Mouse (Mus musculus) CD4-positive, CD25-positive, alpha-beta regulatory T cell, adult 9 weeks (primary cell): ENCODE results near the gene Arntl. TPM values are rescaled to one million over a fixed set of nuclear protein-coding genes. Genes with fewer than 3 reads are reported as not detected.

Experiments
- polyA plus RNA-seq: library from polyadenylated mRNA; unstranded; fragments of 100-300 nt; shearing (Covaris generic); gene quantifications from one replicate; pipeline ENCODE4 v1.2.1, GENCODE M21; 2017

Arntl gene
- 18.1 TPM for polyA plus RNA-seq

DNA sequence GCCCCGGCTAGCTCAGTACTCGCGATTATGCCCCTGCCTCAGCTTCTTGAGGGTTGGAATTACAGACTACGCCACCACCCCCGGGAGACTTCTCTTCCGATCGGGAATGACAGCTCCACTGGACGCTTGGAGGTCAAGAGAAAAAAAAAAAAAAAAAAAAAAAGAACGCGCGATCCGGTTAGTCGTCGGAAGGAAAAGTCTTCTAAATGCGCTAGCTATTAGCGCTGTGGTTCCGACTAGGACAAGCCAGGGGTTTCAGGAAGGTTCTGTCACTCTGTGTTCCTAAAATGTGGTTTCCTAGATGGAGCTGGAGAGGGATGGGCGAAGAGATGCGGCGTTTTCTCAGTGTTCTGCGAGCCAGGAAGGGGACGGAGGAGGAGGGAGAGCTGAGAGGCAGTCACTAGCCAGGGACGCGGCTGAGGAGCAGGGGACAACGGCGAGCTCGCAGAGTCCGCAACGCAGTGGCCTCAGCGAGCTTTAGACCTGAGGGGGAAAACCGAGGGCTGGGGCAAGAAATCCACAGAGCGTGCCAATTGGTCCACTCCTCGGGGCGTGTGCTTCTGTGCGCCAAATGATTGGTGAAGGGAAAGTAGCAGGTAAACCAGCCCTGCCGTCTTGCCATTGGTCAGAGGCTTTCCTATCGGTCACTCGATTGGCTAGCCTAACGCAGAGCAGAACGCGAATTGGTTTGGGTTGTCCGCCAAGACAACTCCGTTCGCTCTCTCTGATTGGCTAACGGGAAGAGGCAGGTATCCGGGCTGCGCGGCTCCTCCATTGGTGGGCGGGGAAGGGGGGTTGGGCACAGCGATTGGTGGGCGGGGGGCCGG is at the start of gene Arntl:
Gene Arntl (plus strand): TSS at position 822 of the 827 bp plus-strand sequence.

Other genes starting within 250 kb of the Arntl start
- 22.7 TPM for gene Btbd10, start 161.9 kb downstream of the Arntl start, polyA plus RNA-seq
- not detected for gene Pth, start 181.1 kb downstream of the Arntl start, polyA plus RNA-seq